Mouse (Mus musculus): ENCODE data around the gene Gm17455.

The Gm17455 gene

GRCm38 (mm10) chr10:60373543-60373936, 26.0 kb upstream of the Gm17455 start:
- intact Hi-C loops (cut with DNase I): no loop called here

- intact Hi-C loops (cut with DNase I): no loop called here
Measured at GRCm38 (mm10) chr10:60373937-60374578, 25.5 kb upstream of the Gm17455 start.

- intact Hi-C loops (cut with DNase I): no loop called here
Measured at GRCm38 (mm10) chr10:60376704-60377103, 22.8 kb upstream of the Gm17455 start.

DNA sequence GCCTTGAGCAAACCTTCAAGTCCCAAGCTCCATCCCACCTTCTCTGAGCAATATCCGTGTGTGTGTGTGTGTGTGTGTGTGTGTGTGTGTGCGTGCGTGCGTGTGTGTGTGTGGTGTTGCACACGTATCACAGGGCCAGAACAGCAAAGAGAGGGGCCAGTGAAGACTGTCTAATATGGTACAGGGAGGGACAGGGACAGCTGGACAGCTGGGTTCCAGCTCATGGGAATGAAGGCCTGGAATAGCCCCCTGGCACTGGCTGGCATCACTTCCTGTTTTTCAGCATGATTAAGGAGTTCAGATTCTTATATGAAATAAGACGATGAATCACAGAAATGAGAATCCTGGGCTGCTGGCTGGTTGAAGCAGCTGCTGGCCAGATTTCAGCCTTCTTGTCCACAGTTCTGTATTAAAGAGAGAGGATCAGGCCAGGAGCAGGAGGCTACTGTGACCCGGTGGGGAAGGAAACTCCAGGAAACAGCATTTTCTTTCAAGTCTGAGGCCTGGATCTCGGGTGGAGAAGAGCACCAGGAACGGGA, 20.0 kb upstream of the Gm17455 start:
- intact Hi-C loops (cut with DNase I): no loop called here

GRCm38 (mm10) chr10:60380229-60380628, 19.3 kb upstream of the Gm17455 start:
- intact Hi-C loops (cut with DNase I): no loop called here

GRCm38 (mm10) chr10:60381142-60381925, 18.2 kb upstream of the Gm17455 start:
- intact Hi-C loops (cut with DNase I): no loop called here

GRCm38 (mm10) chr10:60388332-60388731, 11.2 kb upstream of the Gm17455 start:
- intact Hi-C loops (cut with DNase I): no loop called here

GRCm38 (mm10) chr10:60389447-60389865, 10.1 kb upstream of the Gm17455 start:
- intact Hi-C loops (cut with DNase I): no loop called here

GRCm38 (mm10) chr10:60390177-60390903, 9.2 kb upstream of the Gm17455 start:
- intact Hi-C loops (cut with DNase I): no loop called here

DNA sequence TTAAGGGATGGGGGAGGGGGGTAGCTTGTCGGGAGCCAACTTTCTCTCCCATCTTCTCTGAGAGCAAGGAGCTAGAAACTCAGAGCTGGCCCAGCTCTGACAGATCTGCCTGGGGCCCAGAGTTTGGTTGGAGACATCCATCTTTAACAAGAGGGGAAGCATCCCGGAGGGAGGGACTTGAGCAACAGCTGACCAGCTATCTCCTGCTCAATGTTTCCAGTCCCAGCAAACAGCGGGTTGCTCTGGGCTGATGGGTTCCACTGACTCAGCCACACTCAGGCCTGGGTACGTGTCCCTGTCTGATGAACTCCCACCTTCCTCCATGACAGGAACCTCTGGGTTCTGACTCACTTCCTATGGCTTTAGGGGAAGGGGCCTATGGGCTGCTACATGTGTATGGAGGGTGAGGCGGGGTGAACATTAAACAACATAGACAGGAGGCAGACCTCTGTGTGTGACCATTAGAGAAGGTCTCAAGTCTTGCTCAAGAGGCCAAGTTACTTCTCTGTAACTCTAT, 8.6 kb upstream of the Gm17455 start:
- intact Hi-C loops (cut with DNase I): no loop called here

- intact Hi-C loops (cut with DNase I): no loop called here
Measured at GRCm38 (mm10) chr10:60391661-60392060, 7.9 kb upstream of the Gm17455 start.

GRCm38 (mm10) chr10:60394936-60395335, 4.6 kb upstream of the Gm17455 start:
- intact Hi-C loops (cut with DNase I): no loop called here

GRCm38 (mm10) chr10:60395605-60396004, 3.9 kb upstream of the Gm17455 start:
- intact Hi-C loops (cut with DNase I): no loop called here

DNA sequence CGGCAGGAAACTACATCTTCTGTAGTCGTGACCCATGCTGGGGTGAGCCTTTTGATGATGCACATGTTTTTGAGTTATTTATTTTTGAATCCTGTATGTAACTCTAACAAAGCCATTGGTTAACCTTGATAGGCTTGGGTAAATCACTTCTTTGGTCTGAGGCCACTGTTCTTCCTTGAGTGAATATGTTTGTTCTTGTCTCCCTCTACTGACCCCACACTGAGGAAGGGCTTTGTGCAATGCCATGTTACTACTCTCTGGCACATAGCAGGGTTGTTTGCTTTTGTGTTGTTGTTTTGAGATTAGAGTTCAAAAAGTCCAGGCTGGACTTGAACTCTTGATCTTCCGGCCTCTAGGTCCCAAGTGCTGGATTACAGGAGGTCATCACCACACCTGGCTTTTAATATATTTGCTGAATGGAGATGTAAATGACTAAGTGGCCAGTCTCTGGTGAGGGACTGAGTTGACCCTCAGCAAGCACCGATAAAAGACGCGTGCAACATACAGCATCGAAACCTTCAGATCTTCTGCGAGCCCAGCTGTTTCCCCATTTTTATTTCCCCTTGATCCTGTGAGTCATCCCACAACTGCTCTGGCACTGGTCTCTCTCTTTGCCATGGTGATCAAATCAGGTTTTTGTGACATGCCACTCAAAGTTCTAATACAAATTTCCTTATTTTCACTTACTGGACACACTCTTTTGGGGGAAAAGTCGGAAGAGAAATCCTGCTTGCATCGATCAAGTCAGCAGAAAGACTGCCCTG, 1.3 kb upstream of the Gm17455 start:
- intact Hi-C loops (cut with DNase I): no loop called here

DNA sequence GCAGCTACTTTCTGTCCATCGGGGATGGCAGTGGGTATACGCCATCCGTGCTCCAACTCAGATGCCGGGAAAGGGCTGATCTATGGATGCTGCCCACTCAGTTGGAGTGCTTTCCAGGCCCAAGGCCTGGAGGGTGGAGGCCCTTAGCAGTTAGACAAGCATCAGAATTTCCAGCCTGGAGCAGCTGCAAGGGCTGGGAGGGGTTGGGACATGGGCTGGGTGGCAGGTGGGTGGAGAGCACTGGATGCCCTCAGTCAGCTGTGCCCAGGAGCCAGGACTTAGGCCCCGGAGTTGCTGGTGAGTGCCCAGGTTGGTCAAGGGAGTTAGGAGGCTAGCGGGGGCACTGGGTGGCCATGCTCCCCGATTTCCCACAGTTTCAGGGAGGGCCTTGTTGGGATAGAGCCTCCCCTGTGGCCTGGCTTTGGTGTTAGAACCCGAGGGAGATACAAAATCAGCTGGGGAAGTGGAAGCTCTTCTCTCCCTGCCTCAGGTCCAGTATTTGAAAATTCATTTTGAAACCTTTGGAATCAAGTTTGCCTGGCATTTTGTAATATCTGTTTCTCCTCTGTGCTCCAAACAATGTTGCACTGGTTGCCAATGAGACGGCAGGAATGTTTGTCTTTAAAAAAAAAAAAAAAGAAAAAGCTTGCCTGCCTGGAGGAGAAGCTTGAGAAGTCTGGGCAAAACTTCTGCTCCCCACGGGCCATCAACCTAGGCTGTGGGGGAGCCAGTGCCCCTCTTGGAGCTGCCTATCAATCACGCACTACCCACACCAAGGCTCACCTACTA, 1.2 kb downstream of the Gm17455 start:
- intact Hi-C loops (cut with DNase I): no loop called here

DNA sequence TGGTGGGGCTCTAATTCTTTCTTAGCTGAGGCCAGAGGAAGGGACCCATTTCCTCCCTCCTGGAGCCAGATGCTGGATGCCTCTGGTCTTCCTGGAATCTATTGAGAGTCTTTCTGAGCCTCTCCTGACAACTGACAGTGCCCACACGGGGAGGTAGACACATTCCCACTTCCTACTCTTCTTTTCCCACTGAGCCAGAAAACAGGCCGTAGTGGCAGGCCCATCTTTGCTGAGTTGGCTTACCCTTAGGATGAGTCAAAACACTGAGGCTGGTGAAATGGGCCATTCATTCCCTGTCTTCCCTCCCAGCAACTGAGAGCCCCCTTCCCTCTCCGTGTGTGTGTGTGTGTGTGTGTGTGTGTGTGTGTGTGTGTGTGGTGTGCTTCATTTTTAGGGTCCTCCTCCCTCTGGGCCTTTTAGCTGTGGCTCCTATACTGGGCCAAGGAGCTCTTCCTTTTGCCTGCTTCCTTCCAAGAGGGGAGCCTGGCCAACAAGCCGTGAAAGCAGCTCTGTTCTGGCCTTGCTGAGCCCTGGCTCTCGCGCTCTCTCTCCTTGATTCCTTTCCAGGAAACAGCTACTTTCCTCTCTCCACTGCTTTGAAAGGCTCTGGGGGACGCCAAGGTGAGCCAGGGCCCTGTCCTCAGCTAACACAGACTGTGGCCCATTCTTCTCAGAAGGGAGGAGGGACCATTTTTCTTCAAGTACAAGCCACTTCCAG, 6.1 kb downstream of the Gm17455 start:
- intact Hi-C loops (cut with DNase I): no loop called here

GRCm38 (mm10) chr10:60407831-60408230, 8.3 kb downstream of the Gm17455 start:
- intact Hi-C loops (cut with DNase I): loop anchor here (2.0 kb wide), 1 partner anchor 101 kb away; no protein-coding TSS in a partner anchor

- intact Hi-C loops (cut with DNase I): no loop called here
Measured at GRCm38 (mm10) chr10:60411794-60412193, 12.3 kb downstream of the Gm17455 start.

GRCm38 (mm10) chr10:60413756-60414155, 14.2 kb downstream of the Gm17455 start:
- intact Hi-C loops (cut with DNase I): no loop called here
